Mouse (Mus musculus) small intestine, adult 2 months (tissue): ENCODE results near the gene Lamb3. TPM values are rescaled to one million over a fixed set of nuclear protein-coding genes. Genes with fewer than 3 reads are reported as not detected.

ENCODE experiments used
- H3K27ac ChIP-seq: fragments of 200-500 bp; 2 replicates; pipeline ENCODE4 v1.5.1; 2012; ENCODE audit warnings: low read depth, low read length, control low read depth, inconsistent platforms; ENCODE audit not compliant: insufficient read depth
- H3K27me3 ChIP-seq: fragments of 200-500 bp; 2 replicates; pipeline ENCODE4 v1.6.1; 2012; ENCODE audit warnings: mild to moderate bottlenecking, moderate library complexity, low read length, inconsistent platforms; ENCODE audit not compliant: control insufficient read depth, insufficient read depth
- H3K36me3 ChIP-seq: fragments of 200-500 bp; 2 replicates; pipeline ENCODE4 v1.6.1; 2012; ENCODE audit warnings: mild to moderate bottlenecking, low read length, control low read depth, inconsistent platforms; ENCODE audit not compliant: control insufficient read depth, insufficient read depth
- H3K4me1 ChIP-seq: fragments of 200-500 bp; 2 replicates; pipeline ENCODE4 v1.6.1; 2012; ENCODE audit warnings: low read length, inconsistent platforms, mixed read lengths; ENCODE audit not compliant: control insufficient read depth, insufficient read depth, insufficient read length
- H3K4me3 ChIP-seq: fragments of 200-500 bp; 2 replicates; pipeline ENCODE4 v1.5.1; 2012; ENCODE audit warnings: low read depth, mild to moderate bottlenecking, control low read depth, inconsistent platforms, low read length, moderate library complexity
- CTCF ChIP-seq: fragments of 200-500 bp; IDR thresholded peaks from 2 replicates; pipeline ENCODE4 v1.5.1; 2012; ENCODE audit warnings: low read depth, mild to moderate bottlenecking, control low read depth, inconsistent platforms, low read length, moderate library complexity, mixed read lengths; ENCODE audit not compliant: insufficient replicate concordance, insufficient read length; ENCODE audit errors: extremely low read depth
- POLR2A ChIP-seq: fragments of 200-500 bp; IDR thresholded peaks from 2 replicates; pipeline ENCODE4 v1.6.1; 2012; ENCODE audit warnings: low read depth, mild to moderate bottlenecking, control low read depth, inconsistent platforms, low read length, moderate library complexity
- WGBS: fragments of 180-500 bp; shearing (Covaris S2); methylation state at CpG from one replicate; pipeline ENCODE4 v1.1.7; 2018; 5-methylcytosine and 5-hydroxymethylcytosine counted together
- polyA plus RNA-seq: library from polyadenylated mRNA; depleted of rRNA; stranded (reverse); fragments of >200 nt; gene quantifications from 2 replicates; pipeline ENCODE4 v1.2.3, GENCODE M21; 2012

Lamb3 gene
- polyA plus RNA-seq, 1 experiment = 21.7 TPM

- no peak overlapping the region for H3K4me3 ChIP-seq
- TF ChIP-seq CTCF (no peak), POLR2A (no peak)
- WGBS = 41% methylated on average over 5 of the region's 5 CpGs
- H3K27ac ChIP-seq = no peak overlapping the region; the same call in 1 of the 2 replicates
- 0 out of 2 replicates have a peak, but pooled peaks cover 2% of the 10 kb centered on the region for H3K4me1 ChIP-seq
- no peaks in the 10 kb centered on the region for H3K27me3 ChIP-seq
- H3K36me3 ChIP-seq = no peaks in the 10 kb centered on the region
Measured at GRCm38 (mm10) chr1:193230935-193231334, 23.4 kb downstream of the Lamb3 start.

DNA sequence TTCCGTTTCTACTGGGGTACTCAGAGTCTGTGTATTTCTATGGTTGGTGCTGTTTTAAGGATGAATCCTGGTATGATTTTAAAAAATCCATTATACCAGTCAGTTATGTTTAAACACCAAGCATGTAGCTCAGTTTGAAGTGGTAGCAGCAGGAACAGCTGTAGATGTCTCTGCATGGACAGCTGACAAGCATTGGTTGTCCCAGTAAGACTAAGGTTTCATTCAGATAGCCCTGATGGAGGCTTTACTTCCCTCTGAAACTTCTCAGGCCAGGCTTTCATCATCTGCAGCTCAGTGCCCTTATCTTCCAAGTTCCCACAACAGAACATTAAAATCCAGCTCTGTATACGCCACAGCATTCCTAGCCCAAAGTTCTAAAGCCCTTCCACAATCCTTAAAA, 25.2 kb downstream of the Lamb3 start:
- peak overlapping the region; percentile 1; the same call in 1 of the 2 replicates for H3K27ac ChIP-seq
- WGBS = 86% methylated on average over 2 of the region's 2 CpGs
- no peaks in the 10 kb centered on the region for H3K36me3 ChIP-seq

GRCm38 (mm10) chr1:193234130-193234645, 26.7 kb downstream of the Lamb3 start:
- TF ChIP-seq POLR2A (no peak), CTCF (no peak)
- Histone ChIP-seq H3K27me3 (no peaks in the 10 kb centered on the region), H3K4me3 (no peak overlapping the region), H3K4me1 (no peaks in the 10 kb centered on the region), H3K27ac (no peak overlapping the region), H3K36me3 (no peaks in the 10 kb centered on the region)
- WGBS = 93% methylated on average over 2 of the region's 2 CpGs

More for the DNA sequence above, 25.2 kb downstream of the Lamb3 start:
- no peak for TF ChIP-seq CTCF
- no peak for TF ChIP-seq POLR2A
- H3K4me3 ChIP-seq = no peak overlapping the region
- no peaks in the 10 kb centered on the region for H3K27me3 ChIP-seq
- H3K4me1 ChIP-seq = no peaks in the 10 kb centered on the region

DNA sequence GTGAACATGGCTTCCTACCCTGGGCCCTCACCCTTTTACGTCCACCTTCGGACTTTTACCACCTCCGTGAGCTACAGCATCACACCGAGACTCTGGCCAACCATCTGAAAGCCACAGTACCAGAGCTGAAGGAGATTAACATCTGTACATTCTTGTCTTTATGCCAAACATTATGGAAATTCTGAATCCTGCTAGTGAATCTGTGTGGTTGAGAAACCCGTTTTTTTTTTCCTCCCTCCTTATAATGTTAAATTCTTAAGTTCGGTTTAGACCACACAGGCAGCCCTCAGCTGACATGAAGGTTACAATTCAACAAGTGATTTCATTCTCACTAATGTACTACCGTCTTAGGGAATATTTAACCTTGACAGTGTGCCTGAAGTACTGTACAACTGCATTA, 27.4 kb downstream of the Lamb3 start:
- WGBS = 81% methylated on average over 7 of the region's 7 CpGs
- Histone ChIP-seq H3K4me1 (no peaks in the 10 kb centered on the region), H3K27me3 (no peaks in the 10 kb centered on the region), H3K4me3 (no peak overlapping the region), H3K36me3 (no peaks in the 10 kb centered on the region), H3K27ac (no peak overlapping the region)
- TF ChIP-seq CTCF (no peak), POLR2A (no peak)

- H3K4me1 ChIP-seq = no peaks in the 10 kb centered on the region
- WGBS = 48% methylated on average over 4 of the region's 4 CpGs
- H3K27ac ChIP-seq = no peak overlapping the region
- H3K4me3 ChIP-seq = no peak overlapping the region
- TF ChIP-seq CTCF (no peak), POLR2A (no peak)
- H3K36me3 ChIP-seq = no peaks in the 10 kb centered on the region
- no peaks in the 10 kb centered on the region for H3K27me3 ChIP-seq
Measured at GRCm38 (mm10) chr1:193238426-193238825, 30.9 kb downstream of the Lamb3 start.

DNA sequence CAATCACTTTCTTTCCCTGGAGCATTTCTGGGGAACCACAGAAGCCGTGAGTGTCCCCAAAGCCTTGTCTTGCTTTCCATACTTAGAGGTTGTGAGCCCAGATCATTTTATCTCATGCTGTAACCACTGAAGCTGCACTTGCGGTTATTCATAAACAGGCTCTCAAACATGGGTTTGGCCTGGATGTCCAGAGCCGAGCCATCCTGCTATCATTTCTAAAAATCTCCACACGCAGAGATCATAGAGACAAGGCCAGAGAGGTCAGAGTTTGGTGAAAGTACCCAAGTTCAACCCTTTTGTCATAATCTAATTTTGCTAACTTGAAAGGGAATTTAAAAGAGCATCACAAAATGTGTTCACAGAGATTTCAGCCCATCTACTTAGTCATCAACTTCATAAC, 33.9 kb downstream of the Lamb3 start:
- Histone ChIP-seq H3K4me1 (no peaks in the 10 kb centered on the region), H3K36me3 (no peaks in the 10 kb centered on the region), H3K27ac (no peak overlapping the region), H3K27me3 (no peaks in the 10 kb centered on the region), H3K4me3 (no peak overlapping the region)
- TF ChIP-seq POLR2A = no peak
- TF ChIP-seq CTCF = no peak
- WGBS = 73% methylated on average over 4 of the region's 4 CpGs

GRCm38 (mm10) chr1:193242238-193242637, 34.7 kb downstream of the Lamb3 start:
- no peak overlapping the region for H3K27ac ChIP-seq

DNA sequence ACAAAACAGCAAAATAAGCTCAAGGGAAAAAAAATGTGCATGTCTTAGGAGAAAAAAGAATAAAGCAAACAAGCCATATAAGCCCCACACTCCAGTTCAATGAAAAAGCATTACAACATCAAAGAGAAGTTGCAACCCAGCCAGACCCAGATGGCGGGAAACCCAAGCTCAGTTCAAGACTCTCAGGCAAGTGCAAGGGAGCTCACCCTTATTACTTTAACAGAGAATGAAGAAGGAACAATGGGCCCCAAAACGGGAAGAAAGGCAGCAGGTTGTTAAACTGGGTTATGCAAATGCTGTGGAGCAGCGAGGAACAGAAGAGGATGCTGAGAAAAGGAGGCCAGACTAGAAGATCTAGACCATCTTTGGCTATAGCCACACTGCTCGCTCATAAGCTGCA, 35.4 kb downstream of the Lamb3 start:
- Histone ChIP-seq H3K4me1 (no peaks in the 10 kb centered on the region), H3K27me3 (no peaks in the 10 kb centered on the region), H3K27ac (no peak overlapping the region), H3K36me3 (no peaks in the 10 kb centered on the region), H3K4me3 (no peak overlapping the region)
- no peak for TF ChIP-seq CTCF
- no peak for TF ChIP-seq POLR2A
- 61% methylated on average over 4 of the region's 4 CpGs for WGBS

More at GRCm38 (mm10) chr1:193242238-193242637, 34.7 kb downstream of the Lamb3 start:
- no peak for TF ChIP-seq POLR2A
- no peak for TF ChIP-seq CTCF
- Histone ChIP-seq H3K36me3 (no peaks in the 10 kb centered on the region), H3K4me1 (no peaks in the 10 kb centered on the region), H3K4me3 (no peak overlapping the region), H3K27me3 (no peaks in the 10 kb centered on the region)
- 66% methylated on average over 8 of the region's 8 CpGs for WGBS
